Mouse (Mus musculus): Measurements from ENCODE around the gene Gm9844.
"Not testable (repeated sequence)": the region's sequence is repeated elsewhere in the genome, so short reads cannot be mapped to it uniquely, and the experiment has no call there.

Gene Gm9844

DNA sequence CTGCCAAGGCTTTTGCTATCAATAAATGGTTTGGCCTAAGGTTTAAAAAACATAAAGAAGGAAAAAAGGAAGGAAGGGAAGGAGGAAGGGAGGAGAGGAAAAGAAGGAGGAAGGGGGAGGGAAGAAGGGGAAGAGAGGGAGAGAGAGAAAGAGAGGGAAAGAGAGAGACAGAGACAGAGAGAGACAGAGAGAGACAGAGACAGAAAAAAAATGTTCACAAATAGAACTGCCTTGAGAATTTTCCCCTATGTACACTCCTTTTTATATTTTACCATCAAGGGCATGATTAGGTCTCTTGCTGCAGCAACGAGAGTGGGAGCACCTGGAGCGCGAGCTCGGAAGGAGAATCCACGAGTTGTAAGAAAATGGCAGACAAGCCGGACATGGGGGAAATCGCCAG lies at the start of gene Gm9844:
Gene Gm9844 (plus strand): TSS at position 301 of the 400 bp plus-strand sequence.
- DNase-seq (ENCODE audit: extremely low spot score), result no peak

DNA sequence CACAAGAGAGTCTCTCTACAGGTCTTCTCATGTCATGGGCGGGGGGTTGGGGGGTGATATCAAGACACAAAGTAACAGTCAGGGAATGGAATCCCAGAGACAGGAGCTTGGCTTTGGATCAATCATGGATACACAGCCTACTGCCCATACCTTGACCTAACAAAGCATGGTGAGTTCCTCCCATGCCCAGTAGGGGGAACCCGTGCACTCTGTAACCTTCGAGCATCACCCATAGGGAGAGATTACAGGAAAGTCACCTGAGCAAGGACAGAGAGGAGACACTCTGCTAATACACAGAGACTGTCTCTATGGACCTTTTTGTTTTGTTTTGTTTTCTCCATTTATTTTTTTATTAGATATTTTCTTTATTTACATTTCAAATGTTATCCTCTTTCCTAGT lies 44.5 kb upstream of the Gm9844 start:
- peak; percentile 73 for DNase-seq (ENCODE audit: extremely low spot score)

DNA sequence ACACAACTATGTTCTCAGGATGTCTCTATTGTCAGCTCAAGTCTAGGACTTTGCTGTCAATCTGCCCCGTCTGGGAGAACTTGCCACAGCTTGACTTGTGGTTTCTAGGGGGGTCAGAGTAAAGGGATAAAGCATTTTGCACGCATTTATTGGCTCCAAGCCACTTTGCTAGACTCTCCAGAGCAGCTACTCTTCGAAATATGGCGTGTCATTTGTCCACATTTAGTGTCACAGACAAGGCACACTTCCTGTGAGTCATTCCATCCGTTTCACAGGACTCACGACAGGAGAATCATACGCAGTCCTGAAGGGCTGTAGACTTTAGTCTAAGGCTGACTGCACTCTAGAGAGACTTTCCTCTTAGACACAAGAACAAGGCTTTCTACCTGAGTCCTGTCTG lies 37.6 kb upstream of the Gm9844 start:
- no peak for DNase-seq (ENCODE audit: extremely low spot score)

DNA sequence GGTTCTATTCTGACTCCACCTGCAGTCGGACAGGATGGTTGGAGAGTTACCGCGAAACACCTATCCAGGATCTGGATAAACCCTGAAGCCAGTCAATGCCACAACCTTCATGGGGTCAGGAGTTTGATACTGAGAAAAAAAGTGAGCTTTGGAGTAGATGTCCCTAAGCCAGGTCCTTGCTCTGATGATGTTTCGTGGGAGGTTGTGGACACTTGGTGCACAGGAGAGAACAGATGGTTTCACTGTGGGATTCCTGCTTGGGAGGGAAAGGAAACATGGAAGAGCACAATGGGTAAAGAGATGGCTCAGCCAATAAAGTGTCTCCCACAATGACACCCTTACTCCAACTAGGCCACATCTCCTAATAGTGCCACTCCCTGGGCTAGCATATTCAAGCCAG lies 34.8 kb upstream of the Gm9844 start:
- no peak for DNase-seq (ENCODE audit: extremely low spot score)

DNA sequence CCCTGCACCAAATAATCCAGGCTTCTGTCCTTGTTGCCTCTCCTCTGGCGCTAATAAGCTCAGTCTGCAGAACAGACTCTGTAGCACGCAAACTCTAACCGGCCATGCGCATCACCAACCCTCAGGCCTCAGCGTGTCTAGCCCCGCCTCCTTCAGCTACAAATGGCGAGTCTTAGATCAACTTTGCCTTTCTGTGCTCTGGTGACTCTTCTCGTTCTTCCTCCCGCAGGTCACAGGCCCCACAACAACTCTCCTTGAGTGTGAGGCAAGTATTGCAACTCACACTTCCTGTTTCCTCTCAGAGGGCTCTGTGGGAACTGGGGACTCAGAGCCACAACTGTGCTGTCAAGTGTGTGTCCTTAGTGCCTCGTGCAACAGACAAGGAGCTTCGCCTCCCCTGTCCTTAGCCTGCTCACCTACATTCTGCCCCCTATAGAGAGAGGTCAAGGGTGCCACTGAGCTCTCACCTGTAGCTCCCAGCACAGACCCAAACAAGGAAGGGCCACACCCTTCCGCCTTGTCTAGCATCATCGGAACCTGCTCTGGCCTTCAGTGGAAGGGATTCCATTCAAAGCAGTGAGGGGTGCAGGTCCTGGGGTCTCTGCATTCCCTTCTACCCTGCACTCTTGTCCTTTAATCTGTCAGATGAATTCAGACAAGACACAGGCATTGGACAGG lies 23.1 kb upstream of the Gm9844 start:
- not testable (repeated sequence) for DNase-seq (ENCODE audit: extremely low spot score)

DNA sequence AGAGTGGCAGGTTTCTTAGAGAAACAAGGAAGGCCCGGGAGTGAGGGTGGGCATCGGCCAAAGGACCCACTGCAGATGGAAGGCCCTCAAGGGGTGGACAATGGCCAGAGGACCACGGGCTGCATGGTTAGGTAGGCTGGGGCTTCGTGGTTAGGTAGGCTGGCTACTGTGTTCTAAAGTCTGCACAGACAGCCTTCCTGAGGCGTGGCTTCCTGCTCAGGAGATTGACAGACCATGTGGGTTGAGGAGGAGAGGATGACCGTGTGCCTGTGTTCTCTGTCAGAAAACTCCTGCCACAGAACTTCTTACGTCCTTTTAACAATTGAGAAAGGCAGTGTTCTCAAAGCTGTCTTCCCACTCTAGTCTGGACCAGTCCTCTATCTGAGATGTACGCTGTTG lies 22.6 kb upstream of the Gm9844 start:
- DNase-seq (ENCODE audit: extremely low spot score), result no peak

DNA sequence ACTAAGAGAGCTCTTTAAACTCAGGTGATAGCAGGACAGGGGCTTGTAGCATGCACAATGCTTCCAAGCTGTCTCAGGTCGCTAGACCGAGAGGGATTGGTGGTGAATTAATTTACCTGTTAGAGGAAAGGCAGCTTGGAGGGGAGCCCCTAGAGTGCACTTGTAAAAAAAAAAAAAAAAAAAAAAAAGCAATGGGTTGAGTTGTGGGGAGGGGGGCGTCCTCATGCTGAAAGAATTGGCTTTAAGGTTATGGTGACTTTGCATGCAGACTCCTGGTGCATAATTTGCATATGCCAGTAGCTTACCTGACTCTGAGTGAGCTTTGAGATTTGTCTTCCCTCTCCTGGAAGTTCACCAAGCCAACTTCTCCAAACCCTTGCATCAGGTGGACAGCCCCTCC lies 21.7 kb upstream of the Gm9844 start:
- DNase-seq (ENCODE audit: extremely low spot score), result no peak

DNA sequence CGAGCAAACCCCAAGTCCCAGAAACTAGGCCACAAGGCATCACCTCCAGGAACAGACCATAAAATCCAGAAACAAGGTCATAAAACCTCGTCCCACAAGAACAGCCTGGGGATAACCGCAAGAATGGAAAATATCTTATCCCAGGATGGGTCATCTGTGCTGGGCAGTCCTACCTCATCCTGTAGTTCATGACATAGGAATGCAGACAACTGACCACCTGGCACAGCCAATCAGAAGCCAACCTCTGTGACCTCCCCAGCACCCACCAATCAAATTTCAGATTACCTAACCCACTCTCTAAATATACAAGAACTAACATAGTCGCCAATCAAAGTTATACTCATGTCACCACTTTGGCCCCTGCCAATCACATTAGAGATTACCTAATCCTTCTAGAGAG lies 21.0 kb upstream of the Gm9844 start:
- no peak for DNase-seq (ENCODE audit: extremely low spot score)

DNA sequence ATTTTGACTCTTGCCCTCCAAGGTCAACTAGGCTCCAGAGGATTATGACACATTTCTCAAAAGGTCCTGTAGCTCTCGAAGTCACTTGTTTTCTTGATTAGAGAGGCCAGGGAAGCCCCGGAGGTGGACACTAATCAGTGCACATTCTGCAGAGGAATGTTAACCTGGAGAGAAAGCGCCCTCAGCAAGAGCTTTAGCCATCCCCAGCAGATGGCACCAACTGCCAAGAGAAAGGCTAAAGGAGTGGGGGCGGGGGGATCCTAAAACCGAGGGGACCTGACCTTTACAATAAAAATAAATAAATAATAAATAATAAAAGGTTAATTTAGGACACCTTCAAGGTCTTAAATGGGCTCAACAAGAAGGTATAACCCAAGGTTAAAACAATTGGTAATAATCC lies 17.9 kb upstream of the Gm9844 start:
- DNase-seq (ENCODE audit: extremely low spot score), result no peak

DNA sequence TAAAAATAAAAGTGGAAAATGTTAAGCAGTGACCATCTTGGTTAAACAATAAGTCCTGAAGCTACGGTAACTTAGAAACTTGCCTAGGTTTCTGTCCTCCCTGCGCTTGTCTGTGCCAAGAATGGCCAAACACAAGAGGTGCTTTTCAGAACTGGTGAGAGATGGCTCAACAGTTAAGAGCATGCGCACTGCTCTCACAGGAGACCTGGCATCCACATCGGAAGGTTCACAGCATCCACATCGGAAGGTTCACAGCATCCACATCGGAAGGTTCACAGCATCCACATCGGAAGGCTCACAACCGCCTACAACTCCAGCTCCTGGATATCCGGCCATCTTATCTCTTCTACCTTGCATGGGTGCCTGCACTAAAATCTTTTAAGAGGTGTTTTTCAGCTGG lies 16.8 kb upstream of the Gm9844 start:
- no peak for DNase-seq (ENCODE audit: extremely low spot score)

DNA sequence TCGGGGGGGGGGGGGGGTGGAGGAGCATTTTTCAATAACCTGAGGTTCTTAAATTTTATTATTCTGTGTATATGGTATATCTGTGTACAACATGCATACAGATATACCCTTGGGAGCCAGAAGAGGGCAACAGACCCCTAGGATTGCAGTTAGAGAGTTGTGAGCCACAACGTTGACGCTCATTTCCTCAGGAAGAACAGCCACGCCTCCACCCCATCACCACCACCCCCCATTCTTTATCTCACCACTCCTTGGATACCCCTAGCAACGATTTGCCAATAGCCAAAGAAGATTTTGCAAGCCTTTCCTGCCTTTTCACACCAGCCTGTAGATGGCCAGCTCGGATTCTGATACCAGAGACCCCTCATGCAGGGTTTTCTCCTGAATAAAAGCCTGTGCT lies 16.3 kb upstream of the Gm9844 start:
- peak; percentile 67 for DNase-seq (ENCODE audit: extremely low spot score)

DNA sequence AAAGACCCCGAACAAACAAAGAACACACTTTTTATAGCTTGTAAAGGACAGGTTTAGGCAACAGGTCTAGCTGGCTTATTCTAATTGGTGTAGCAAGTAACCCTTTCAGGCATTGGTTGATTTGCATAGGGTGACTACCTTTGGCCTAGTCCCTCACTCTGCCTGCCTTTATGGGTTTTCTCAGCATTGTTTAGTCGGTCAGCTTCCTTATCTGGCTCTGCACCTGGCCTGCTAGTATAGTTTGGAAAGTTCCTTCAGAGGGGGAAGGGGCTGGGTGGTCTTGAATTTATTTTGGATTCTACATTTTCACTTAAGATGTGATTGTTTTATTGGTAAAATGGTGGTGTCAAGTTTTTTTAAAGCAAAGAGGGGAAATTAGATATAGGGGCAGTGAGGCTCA lies 15.4 kb upstream of the Gm9844 start:
- DNase-seq (ENCODE audit: extremely low spot score), result not testable (repeated sequence)

DNA sequence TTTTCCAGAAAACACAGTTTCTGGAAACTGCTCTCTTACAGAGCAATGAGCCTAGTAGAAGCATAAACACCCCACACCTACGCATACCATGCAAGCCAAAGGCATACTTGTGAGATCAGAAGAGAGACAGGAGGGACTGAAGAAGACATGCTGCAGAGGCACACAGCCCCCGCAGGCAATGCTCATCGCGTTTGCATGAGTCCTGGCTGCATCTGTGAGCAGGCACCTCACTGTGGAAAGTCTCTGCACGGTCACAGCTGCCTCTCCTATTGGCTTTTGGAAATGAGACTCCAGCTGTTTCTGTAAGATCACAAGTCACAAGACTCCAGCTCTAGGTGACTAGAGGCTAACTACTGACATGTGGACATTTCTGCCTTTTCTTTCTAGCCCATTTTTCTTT lies 11.9 kb upstream of the Gm9844 start:
- DNase-seq (ENCODE audit: extremely low spot score), result no peak

DNA sequence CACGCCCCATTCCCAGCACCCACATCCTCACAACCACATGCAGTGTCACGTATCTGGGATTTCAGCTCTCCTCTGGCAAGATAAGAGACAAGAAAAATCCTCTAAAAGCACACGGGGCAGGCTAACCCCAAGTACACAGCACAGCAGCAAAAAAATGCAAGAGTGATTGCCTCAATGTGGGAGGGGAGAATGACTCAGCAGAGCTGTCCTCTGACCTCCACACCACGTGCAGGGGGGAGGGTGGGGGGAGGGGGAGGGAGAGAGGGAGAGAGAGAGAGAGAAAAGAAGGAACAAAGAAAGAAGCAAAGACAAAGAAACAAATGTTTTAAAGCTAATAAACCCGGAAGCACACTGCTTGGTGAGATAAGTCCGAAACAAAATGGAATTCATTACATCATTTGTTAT lies 11.1 kb upstream of the Gm9844 start:
- peak; percentile 61 for DNase-seq (ENCODE audit: extremely low spot score)

DNA sequence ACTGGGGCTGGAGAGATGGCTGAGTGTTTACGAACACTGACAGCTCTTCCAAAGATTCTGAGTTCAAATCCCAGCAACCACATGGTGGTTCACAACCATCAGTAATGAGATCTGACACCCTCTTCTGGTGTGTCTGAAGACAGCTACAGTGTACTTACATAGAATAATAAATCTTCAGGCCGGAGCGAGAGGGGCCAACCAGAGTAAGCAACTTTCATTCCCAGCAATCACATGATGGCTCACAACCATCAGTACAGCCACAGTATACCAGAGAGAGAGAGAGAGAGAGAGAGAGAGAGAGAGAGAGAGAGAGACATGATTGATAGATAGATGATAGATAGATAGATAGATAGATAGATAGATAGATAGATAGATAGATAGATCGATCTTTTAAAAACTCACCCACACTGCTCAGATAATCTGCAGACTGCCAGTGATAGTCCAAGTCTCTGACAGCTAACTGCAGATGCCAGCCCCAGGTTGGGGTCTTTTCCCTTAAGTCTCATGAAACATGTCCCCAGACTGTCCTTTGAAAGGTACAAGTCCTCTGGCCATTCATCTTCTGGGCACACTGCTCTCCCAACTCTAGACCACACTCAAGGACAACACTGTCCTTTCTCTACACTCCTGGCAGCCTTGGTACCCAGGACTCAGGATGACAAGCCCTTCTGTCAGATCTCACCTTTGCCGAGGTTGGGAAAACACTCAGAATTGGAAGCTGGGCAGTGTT lies 10.3 kb upstream of the Gm9844 start:
- DNase-seq (ENCODE audit: extremely low spot score), result no peak

DNA sequence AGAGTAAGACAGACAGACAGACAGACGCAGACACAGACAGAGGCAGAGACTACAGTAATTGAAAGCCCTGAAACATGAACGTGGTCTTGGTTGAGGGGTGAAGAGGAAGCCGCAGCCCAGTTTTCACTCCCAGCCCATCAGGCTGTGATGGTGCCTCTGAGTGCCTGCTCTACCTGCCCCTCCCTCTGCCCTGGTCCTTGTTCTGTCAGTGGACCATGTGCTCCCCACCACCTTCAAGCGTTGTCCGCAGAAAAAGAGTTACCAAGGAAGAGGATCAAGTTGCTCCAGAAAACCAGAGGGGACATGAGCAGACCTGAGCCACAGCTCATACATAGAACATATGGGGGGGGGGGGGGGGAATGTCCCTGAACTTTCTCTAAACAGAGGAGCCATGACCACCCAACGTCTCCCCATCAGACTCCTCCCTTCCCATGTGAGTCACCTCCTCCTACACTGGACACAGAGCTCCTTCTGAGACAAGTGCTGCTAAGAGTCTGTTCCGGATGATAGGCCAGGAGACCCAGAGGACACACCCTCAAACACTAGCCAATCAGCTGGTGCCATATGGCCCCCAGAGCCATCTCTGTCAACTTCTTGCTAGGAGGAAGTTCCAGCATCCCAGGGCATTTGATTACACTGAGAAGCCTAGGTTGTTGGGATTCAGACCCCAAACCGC lies 9.3 kb upstream of the Gm9844 start:
- no peak for DNase-seq (ENCODE audit: extremely low spot score)

DNA sequence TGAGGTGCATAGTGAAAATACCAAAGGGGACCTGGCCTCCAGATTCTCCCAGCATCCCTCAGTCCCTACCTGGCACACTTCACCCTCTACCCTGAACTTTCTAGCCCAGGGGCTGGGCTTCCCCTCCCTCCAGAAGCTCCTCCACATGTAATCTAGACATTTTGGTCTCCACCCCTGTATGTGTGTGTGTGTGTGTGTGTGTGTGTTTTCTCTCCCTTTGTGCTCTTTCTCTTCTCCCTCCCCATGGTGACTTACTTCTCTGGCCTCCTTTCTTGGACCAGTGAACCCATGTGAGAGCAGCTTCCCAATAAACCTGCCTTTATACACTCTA lies 8.8 kb upstream of the Gm9844 start:
- DNase-seq (ENCODE audit: extremely low spot score), result no peak

DNA sequence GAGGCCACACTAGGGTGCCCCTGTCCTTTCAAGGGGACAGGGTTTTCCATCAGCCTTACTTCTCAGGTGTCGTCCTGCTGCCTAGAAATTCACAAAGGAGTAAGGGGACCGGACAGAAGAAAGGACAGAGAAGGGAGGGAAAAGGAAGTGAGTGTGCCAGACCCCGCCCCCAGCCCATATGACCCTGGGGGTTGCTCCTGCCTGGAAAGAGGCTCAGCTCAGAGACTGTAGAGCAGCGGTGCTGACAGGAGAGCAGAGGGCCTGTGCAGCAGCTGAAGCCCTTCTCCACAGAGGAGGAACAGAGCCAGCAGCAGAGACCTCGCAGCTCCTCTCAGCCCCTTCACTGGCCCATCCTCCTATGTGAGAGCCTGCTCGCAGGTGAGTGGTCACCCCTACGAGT lies 8.3 kb upstream of the Gm9844 start:
- no peak for DNase-seq (ENCODE audit: extremely low spot score)

DNA sequence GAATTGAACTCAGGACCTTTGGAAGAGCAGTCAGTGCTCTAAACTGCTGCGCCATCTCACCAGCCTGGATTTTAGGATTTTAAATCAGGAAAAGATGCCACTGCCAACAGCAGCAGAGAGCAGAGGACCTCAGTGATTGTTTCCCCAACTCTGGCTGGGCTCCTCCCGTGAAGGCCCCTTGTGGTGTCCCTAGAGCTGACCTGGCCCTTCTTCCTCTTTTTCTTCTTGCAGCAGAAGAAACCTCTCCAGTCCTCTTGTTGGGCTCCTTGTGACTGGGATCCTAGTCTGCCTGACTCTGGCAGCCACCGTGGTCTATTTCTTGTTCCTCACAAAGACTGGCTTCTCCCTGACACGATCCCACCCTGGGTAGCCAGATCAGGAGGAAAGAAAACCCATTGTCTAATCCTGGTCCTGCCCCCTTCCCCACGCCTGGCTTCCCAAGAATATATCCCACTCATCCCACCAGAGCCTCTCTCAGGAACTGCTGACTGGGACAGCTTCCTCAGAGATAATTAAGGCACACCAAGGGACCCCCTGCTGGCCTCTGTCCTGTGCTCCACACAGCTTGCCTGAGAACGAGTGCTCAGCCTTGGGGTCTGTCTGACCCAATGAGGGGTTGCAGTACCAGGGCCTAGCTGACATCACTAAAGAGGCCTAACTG lies 5.4 kb upstream of the Gm9844 start:
- no peak for DNase-seq (ENCODE audit: extremely low spot score)

DNA sequence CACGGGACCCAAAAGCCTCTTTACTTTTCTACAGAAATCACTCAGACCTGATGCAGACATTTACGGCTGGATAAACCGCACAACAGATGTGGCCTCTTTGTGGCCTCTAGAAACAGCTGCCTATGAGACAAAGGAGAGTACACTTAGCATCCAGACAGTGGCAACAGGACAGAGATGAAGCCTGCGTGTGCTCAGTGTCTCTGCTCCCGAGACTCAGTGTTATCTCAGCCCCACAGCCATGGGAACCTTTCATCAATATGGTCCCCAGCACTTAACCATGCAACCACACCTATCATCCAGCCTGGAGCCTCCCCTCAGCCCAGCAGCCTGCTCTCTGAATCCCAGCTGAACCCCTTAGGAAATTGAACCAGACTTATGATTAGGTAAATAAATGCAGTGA lies 2.8 kb upstream of the Gm9844 start:
- DNase-seq (ENCODE audit: extremely low spot score), result no peak

DNA sequence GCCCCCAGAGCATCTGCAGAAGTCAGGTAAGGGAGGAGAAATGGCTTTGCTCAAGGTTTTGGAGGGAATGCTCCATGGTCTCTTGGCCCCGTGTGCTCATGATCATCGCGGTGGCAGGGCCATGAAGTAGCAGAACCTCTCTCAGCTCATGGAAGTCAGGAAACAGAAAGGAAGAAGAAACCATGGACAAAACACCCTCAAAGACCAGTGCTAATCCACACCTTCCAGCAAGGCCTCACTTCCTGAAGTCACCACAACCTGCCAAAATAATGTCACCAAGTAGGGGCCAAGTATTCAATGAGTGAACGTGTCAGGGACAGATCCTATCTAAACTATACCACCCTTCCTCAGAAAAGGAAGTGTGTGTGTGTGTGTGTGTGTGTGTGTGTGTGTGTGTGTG lies 840 bp downstream of the Gm9844 start:
- DNase-seq (ENCODE audit: extremely low spot score), result no peak

DNA sequence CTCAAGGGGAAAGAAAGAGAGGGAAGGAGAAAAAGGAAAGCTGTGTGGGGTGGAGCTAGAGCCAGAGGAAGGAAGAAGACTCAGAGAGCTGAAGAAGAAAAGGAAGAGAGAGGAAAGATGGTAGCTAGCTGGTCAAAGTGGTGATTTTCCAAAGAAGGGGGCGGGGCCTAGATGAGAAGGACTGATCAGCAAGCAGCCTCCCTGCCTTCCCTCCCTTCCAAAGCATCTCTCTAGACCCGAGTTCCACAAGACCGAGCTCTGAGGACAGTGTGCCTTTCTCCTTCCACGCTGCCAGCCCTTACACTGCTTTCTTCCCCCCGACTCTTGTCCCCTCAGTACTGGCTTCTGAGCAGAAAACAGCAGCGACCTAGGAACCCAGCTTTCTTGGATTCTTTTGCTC lies 2.1 kb downstream of the Gm9844 start:
- DNase-seq (ENCODE audit: extremely low spot score), result no peak

DNA sequence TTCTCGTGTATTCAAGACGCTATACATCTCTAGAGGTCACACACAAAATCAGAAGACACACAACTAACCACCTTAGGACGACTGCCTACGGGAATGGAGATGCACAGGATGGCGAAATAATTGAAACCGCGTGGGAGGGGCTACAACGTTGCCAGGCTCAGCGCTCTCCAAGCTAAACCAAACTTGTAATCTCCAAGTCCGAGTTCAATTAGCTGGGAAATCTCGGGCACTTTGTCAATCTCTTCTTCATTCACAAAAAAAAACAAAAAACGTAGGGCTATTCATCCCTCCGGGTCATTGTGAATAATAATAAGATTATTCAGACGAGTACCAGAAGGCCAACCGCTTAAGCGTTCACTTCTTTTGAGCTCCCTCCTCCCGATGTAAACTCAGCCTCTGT lies 7.1 kb downstream of the Gm9844 start:
- DNase-seq (ENCODE audit: extremely low spot score), result no peak

All from embryo, embryonic 9.5 days (tissue).